Mouse (Mus musculus) hindbrain, embryonic 13.5 days (tissue): Measurements from ENCODE around the gene Ppm1m. TPM values are rescaled to one million over a fixed set of nuclear protein-coding genes. Genes with fewer than 3 reads are reported as not detected.

Experiments
- ATAC-seq: fragments of 200-750 bp; cut with Nextera tagmentation; 2 replicates; pipeline ENCODE4 v1.8.0; 2017; ENCODE audit warnings: moderate TSS enrichment; ENCODE audit not compliant: low FRiP score
- H3K27ac ChIP-seq: fragments of 300-500 bp; sonication (generic); 2 replicates; pipeline ENCODE4 v1.5.1; 2015; ENCODE audit warnings: inconsistent platforms, mild to moderate bottlenecking, moderate library complexity
- H3K27me3 ChIP-seq: fragments of 300-500 bp; sonication (generic); 2 replicates; pipeline ENCODE4 v1.6.1; 2015; ENCODE audit warnings: mild to moderate bottlenecking, inconsistent platforms
- H3K36me3 ChIP-seq: fragments of 300-500 bp; sonication (generic); 2 replicates; pipeline ENCODE4 v1.6.1; 2015; ENCODE audit warnings: mild to moderate bottlenecking, inconsistent platforms
- H3K4me1 ChIP-seq: fragments of 300-500 bp; sonication (generic); replicated peaks from 2 replicates; pipeline ENCODE4 v1.6.1; 2015; ENCODE audit warnings: inconsistent platforms
- H3K4me2 ChIP-seq: fragments of 300-500 bp; sonication (generic); 2 replicates; pipeline ENCODE4 v1.6.1; 2015; ENCODE audit warnings: inconsistent platforms, mild to moderate bottlenecking, moderate library complexity
- H3K4me3 ChIP-seq: fragments of 300-500 bp; sonication (generic); 2 replicates; pipeline ENCODE4 v1.5.1; 2015; ENCODE audit warnings: mild to moderate bottlenecking, inconsistent platforms
- H3K9ac ChIP-seq: fragments of 300-500 bp; sonication (generic); 2 replicates; pipeline ENCODE4 v1.6.1; 2015; ENCODE audit warnings: mild to moderate bottlenecking, inconsistent platforms
- H3K9me3 ChIP-seq: fragments of 300-500 bp; sonication (generic); 2 replicates; pipeline ENCODE4 v1.6.1; 2016; ENCODE audit warnings: inconsistent platforms
- WGBS: fragments of 180-500 bp; shearing (Covaris S2); methylation state at CpG from one replicate; pipeline ENCODE4 v1.1.7; 2015; 5-methylcytosine and 5-hydroxymethylcytosine counted together
- polyA plus RNA-seq: library from polyadenylated mRNA; unstranded; fragments of >200 nt; fragmentation: Nextera tagmentation; extraction: Ambion mirVana; gene quantifications from 2 replicates; pipeline ENCODE4 v1.2.1, GENCODE M21; 2015

Ppm1m gene
- polyA plus RNA-seq, 1 experiment from 2014 or later, result 19.0 TPM

DNA sequence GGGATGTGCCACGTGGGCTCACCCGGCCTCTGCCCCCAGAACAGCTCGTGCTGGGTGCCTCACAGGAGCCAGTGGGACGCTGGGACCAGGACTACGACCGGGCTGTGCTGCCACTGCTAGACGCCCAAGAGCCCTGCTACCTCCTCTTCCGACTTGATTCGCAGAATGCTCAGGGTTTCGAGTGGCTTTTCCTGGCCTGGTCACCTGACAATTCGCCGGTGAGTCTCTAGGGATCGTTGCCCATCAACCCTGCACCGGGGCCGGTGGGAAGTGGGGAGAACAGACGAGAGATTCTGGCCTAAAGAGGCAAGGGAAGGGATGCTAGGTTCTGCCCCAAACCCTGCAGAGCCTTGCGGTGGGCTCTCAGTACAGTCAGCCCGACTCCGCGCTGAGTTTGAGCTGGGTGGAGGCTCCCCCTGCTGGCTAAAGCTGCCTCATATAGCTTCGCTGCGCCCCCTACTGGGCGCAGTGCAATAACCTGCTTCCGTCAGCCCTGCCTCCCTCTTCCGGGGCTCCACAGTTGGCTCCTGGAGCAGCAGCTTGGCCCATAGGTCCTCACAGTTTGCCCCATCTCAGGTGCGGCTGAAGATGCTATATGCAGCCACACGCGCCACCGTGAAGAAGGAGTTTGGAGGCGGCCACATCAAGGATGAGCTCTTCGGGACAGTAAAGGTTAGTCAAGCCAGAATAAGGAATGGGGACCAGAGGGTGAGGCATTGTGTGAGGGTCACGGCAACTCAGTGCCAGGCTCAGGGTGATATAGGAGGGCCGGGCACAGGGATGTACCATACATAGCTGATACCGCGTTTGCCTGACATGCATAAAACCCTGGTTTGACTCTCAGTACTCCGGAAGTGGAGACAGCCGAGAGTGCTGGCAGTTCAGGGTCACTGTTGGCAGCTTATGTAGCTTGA is 12.4 kb upstream of the Ppm1m start:
- Histone ChIP-seq H3K9me3 (no peaks in the 10 kb centered on the region), H3K4me3 (peak overlapping the region; percentile 31), H3K36me3 (peaks cover 56% of the 10 kb centered on the region), H3K9ac (peak overlapping the region; percentile 68), H3K4me2 (peak overlapping the region; percentile 56), H3K27ac (peak overlapping the region; percentile 69), H3K4me1 (peaks cover 18% of the 10 kb centered on the region), H3K27me3 (no peaks in the 10 kb centered on the region)
- ATAC-seq, result peak; percentile 84
- WGBS, result 17% methylated on average over 37 of the region's 37 CpGs

DNA sequence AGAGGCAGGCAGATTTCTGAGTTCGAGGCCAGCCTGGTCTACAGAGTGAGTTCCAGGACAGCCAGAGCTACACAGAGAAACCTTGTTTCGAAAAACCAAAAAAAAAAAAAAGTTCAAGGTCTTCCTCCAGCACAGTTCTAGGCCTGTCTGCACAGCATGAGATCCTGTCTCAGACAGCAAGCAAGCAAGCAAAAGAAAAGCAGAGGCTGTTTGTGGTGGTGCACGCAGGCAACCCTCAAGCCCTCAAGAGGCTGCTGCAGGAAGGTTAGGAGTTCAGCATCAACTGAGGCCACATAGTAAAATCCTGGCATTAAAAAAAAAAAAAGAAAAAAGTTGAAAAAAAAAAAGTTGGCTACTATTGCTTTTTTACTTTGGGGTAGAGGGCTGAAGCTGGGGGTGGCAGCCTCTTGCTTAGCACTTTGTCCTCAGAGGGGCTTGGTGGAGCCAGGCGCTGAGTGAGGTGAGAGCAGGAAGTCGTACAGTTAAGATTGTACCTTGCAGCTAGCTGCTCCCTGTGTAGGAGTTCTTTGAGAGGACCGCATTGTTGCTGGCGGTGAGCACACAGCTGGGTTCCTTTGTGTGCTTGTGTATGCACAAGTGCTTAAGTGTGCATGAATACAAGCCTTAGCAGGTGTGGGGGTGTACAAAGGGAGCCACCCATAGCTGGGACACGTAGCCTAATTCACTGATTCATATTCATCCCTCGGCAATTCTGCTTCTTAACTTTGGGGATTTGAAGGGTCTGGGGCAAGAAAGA is 11.5 kb upstream of the Ppm1m start:
- 0 out of 2 replicates have a peak, but pooled peaks have one; percentile 6 for ATAC-seq
- peak overlapping the region; percentile 31; the same call in 1 of the 2 replicates for H3K4me3 ChIP-seq
- no peaks in the 10 kb centered on the region for H3K9me3 ChIP-seq
- H3K9ac ChIP-seq, result peak overlapping the region; percentile 68
- peak overlapping the region; percentile 69; the same call in 1 of the 2 replicates for H3K27ac ChIP-seq
- H3K36me3 ChIP-seq, result peaks cover 54% of the 10 kb centered on the region
- H3K27me3 ChIP-seq, result no peaks in the 10 kb centered on the region
- 37% methylated on average over 9 of the region's 9 CpGs for WGBS
- peaks cover 27% of the 10 kb centered on the region for H3K4me1 ChIP-seq
- peak overlapping the region; percentile 56 for H3K4me2 ChIP-seq

DNA sequence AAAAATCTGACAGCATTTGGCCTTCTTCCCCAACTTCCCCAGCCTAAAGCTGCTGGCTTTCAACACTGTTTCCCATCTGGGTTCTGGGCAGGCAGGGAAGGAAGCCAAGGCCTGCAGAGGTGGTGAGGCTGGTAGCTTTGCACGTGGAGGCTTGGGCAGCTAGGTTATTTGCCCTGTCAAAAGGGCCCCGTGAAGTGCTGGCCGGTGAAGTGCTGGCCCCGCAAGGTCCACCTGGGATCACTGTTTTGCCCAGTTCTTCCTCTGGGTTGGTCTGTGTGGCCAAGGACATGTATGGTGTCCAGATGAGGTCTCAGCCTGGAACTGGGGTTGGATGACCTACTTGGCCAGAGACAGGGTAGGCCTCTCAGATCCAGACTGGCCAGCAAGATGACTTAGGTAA is 10.4 kb upstream of the Ppm1m start:
- peaks cover 48% of the 10 kb centered on the region for H3K36me3 ChIP-seq
- H3K27me3 ChIP-seq, result no peaks in the 10 kb centered on the region
- H3K4me3 ChIP-seq, result no peak overlapping the region
- peaks cover 37% of the 10 kb centered on the region for H3K4me1 ChIP-seq
- no peak overlapping the region for H3K9ac ChIP-seq
- ATAC-seq, result no peak
- H3K27ac ChIP-seq, result no peak overlapping the region
- no peaks in the 10 kb centered on the region for H3K9me3 ChIP-seq
- H3K4me2 ChIP-seq, result no peak overlapping the region
- WGBS, result 91% methylated on average over 4 of the region's 4 CpGs

DNA sequence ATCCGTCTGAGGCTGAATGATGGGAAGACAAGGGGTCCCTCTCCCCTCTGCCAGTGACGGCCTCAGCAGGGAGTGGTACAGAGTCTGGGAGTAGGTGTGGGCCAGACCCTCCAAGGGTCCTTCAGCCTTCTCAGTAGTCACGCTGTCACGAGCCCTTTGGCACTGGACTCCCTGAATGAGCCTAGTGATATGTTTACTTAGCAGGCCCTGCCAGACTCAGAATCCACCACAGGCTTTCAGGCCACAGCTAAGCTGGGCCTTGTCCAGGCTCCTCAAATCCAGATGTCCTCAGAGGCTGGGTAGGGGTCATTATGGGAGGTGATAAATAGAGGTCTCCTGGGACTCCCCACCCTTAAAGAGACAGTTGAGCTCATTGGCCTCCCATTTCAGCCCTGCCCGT is 8.6 kb upstream of the Ppm1m start:
- 87% methylated on average over 5 of the region's 5 CpGs for WGBS
- no peaks in the 10 kb centered on the region for H3K27me3 ChIP-seq
- H3K4me2 ChIP-seq, result no peak overlapping the region
- no peak for ATAC-seq
- H3K4me3 ChIP-seq, result no peak overlapping the region
- peaks cover 30% of the 10 kb centered on the region for H3K36me3 ChIP-seq
- H3K4me1 ChIP-seq, result peaks cover 55% of the 10 kb centered on the region
- no peak overlapping the region; the same call in 1 of the 2 replicates for H3K9ac ChIP-seq
- H3K27ac ChIP-seq, result no peak overlapping the region
- no peaks in the 10 kb centered on the region for H3K9me3 ChIP-seq

DNA sequence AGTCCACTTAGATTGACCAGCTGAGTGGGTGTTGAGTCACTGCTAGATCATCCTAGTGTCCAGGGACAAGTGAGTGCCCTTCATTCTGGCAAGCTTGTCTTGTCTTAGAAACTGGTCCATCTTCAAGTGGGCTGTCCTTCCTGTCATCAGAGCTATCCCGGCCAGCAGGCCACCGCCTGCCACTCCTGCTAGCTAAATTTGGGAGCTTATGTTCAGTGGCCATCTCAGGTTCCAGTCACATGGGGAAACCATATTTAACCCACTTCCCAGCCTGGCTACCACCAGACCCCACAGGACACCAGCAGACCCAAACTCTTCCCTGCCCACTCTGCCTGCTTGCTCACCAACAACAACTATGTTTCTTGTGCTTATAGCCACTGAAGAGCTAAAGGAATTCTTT is 7.0 kb upstream of the Ppm1m start:
- H3K9ac ChIP-seq, result 0 out of 2 replicates have a peak overlapping the region, but pooled peaks have one; percentile 9
- no peak for ATAC-seq
- WGBS, result 94% methylated on average over 2 of the region's 2 CpGs
- no peaks in the 10 kb centered on the region for H3K27me3 ChIP-seq
- H3K27ac ChIP-seq, result no peak overlapping the region
- H3K4me3 ChIP-seq, result no peak overlapping the region
- peaks cover 20% of the 10 kb centered on the region for H3K36me3 ChIP-seq
- H3K4me2 ChIP-seq, result no peak overlapping the region
- peaks cover 52% of the 10 kb centered on the region for H3K4me1 ChIP-seq
- no peaks in the 10 kb centered on the region for H3K9me3 ChIP-seq

DNA sequence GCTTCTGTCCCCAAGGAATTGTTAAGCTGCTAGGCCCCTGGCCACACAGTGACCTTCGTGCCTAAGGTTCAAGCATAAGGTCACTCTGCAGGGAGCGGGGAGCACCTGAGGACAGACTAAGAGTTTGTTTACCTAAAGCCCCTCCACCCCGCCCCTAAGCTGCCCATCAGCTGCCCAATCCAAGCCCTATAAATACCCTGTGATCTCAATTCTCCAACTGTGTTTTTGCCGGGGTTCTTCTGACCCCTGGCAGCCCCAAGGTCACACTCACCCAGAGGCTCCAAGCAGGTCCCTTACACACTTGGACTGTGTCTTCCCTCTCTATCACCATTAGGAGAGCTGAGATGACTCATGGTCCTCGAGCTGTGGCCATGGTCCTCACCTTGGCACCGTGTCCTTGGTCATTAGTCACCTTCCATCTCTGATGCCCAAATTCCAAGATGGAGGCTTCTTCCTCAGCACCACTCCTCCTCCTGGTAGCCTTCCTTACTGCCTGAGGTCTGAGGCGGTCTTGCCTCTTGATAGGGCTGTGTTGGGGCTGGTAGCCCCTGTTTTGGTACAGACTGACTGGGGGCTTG is 6.3 kb upstream of the Ppm1m start:
- H3K27ac ChIP-seq, result no peak overlapping the region
- WGBS, result 84% methylated on average over 7 of the region's 7 CpGs
- H3K4me3 ChIP-seq, result no peak overlapping the region
- peaks cover 20% of the 10 kb centered on the region for H3K36me3 ChIP-seq
- no peak for ATAC-seq
- peak overlapping the region; percentile 35; the same call in 1 of the 2 replicates for H3K9ac ChIP-seq
- no peak overlapping the region for H3K4me2 ChIP-seq
- no peaks in the 10 kb centered on the region for H3K9me3 ChIP-seq
- peaks cover 45% of the 10 kb centered on the region for H3K4me1 ChIP-seq
- no peaks in the 10 kb centered on the region for H3K27me3 ChIP-seq

DNA sequence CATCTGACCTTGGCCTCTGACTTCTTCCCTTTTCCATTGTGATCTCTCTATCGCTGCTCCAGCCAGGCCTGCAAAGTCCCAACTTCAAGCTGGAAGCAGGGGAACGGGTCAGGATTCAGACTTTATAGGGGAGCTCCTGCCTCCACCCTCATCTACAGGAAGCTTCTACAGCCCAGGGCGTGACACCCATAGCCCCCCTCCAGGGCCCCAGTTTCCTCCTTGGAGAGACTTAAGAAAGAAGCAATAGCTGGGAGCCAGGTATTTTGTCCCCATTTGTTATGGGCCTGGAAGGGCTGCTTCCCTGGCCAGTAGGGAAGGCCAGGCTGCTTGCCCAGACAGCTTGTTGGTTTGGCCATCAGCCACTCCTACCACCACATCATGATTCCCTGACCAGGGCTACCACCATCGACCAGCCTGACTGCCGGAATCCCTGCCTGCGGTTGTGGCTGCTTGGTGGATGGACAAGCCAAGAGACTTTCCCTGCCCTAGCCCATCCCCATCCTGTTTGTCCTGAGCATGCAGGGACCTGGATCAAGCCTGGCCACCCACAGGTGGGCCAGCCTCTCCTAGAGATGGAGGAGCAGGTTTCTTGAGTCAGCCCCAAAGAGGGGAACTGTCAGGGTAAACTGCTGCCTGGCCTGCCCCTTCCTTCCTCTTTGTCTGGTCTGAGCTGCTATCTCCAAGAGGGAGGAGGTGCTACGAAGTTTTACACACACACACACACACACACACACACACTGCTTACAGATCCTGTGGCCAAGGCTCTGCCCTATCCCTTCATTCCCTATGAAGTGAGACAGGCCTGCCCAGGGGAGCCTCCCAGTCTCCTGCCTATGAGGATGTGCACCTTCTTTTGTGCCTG is 4.7 kb upstream of the Ppm1m start:
- WGBS, result 65% methylated on average over 7 of the region's 7 CpGs
- peak overlapping the region; percentile 71 for H3K4me2 ChIP-seq
- ATAC-seq, result no peak
- peak overlapping the region; percentile 90 for H3K9ac ChIP-seq
- no peak overlapping the region for H3K27ac ChIP-seq
- peaks cover 51% of the 10 kb centered on the region for H3K4me1 ChIP-seq
- peaks cover 16% of the 10 kb centered on the region for H3K36me3 ChIP-seq
- H3K4me3 ChIP-seq, result peak overlapping the region; percentile 67
- peaks cover 14% of the 10 kb centered on the region; the same call in 1 of the 2 replicates for H3K27me3 ChIP-seq
- H3K9me3 ChIP-seq, result no peaks in the 10 kb centered on the region

DNA sequence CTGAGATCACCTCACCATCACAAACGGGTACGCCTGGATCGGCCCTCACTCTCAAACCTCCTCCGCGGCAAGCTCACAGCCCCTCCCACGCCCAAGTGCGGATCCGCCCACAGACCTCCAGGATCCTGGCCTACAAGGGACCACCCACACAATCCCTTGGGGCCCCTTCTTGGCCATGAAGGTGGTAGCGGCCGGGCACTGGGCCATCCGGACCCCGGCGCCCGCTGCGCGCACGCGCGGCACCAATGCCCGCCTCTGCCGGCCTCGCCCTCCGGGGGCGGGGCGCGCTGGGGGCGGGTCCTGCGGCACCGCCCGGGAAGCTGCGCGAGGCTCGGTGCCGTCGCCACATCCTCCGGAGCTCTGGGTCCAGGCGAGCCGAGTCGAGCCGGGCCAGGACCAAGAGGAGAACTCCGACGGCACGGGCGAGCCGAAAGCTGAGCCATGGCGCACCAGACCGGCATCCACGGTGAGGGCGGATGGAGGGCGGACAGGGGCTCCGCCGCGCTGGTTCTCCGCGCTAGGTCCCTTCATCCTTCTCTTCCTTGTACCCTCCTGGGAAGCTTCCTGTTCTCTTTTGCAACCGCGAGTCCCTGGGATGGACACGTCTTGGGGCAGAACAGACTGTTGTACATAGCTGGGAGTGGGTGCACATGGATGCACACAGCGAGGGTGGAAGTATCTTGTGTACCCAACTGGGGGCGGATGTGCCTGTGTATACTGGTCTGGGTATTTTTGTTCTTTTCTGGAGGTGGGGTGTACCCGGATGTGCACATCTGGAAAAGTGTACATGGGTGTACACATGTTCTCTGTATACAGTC is 3.5 kb upstream of the Ppm1m start, which contains the start of gene Twf2:
Twf2 (plus strand) TSS at position 290 of the 818 bp plus-strand sequence.
- peak within 1 kb of the TSS; percentile 80 for H3K27ac ChIP-seq
- H3K9me3 ChIP-seq, result no peaks in the 10 kb centered on the region
- H3K4me2 ChIP-seq, result peak within 1 kb of the TSS; percentile 71
- peaks cover 16% of the 10 kb centered on the region; the same call in 1 of the 2 replicates for H3K27me3 ChIP-seq
- peaks cover 7% of the 10 kb centered on the region; the same call in 1 of the 2 replicates for H3K36me3 ChIP-seq
- peaks cover 63% of the 10 kb centered on the region for H3K4me1 ChIP-seq
- H3K9ac ChIP-seq, result peak within 1 kb of the TSS; percentile 90
- peak; percentile 86 for ATAC-seq
- peak within 1 kb of the TSS; percentile 67 for H3K4me3 ChIP-seq
- 1% methylated on average over 57 of the region's 61 CpGs for WGBS

DNA sequence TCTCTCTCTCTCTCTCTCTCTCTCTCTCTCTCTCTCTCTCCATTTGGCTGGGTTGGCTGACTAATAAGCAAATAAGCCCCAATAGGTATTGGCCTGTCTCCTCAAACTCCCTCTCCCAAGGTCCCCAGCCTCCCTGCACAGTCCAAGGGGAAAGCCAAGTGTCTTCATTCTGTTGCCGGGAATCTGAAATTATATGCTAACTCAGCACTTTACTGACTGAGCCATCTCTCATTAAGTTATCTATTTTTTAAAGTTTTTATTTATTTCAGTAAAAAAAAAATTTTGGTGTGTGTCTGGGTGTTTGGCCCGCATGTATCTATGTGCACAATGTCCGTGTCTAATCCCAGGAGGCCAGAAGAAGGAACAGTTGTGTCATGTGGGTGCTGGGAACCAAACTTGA is 2.3 kb upstream of the Ppm1m start:
- H3K4me3 ChIP-seq, result peak overlapping the region; percentile 67; the same call in 1 of the 2 replicates
- H3K36me3 ChIP-seq, result 0 out of 2 replicates have a peak, but pooled peaks cover 3% of the 10 kb centered on the region
- peak overlapping the region; percentile 71; the same call in 1 of the 2 replicates for H3K4me2 ChIP-seq
- H3K27me3 ChIP-seq, result peaks cover 19% of the 10 kb centered on the region; the same call in 1 of the 2 replicates
- 84% methylated on average over 3 of the region's 3 CpGs for WGBS
- ATAC-seq, result no peak
- H3K4me1 ChIP-seq, result peaks cover 59% of the 10 kb centered on the region
- no peak overlapping the region for H3K27ac ChIP-seq
- no peaks in the 10 kb centered on the region for H3K9me3 ChIP-seq
- no peak overlapping the region for H3K9ac ChIP-seq

DNA sequence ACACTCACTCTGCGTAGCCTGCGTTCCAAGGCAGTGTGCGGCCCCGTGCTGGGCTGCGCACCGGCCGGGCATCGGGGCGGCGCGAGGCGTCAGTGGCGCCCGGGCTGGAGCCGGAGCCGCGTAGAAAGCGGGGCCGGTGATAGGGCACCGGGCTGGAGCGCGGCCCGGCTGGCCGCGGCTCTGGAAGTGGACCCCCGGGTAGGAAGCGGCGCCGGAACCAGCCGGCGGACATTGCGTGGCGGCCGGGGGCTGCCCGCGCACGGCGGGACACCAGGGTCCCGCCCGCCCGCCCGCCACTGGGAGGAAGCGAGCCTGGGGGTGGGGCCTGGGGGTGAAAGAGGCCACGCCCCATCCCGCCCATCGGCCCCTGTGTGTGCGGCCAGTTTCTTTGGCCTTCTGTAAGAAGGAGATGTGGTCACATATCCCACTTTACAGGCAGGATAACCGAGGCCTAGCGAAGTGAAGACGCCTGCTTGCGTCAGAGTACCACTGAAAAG is 536 bp downstream of the Ppm1m start:
- H3K9me3 ChIP-seq, result no peaks in the 10 kb centered on the region
- WGBS, result under 1% methylated on average over 50 of the region's 51 CpGs
- ATAC-seq, result peak; percentile 28; the same call in 1 of the 2 replicates
- peaks cover 19% of the 10 kb centered on the region; the same call in 1 of the 2 replicates for H3K27me3 ChIP-seq
- 0 out of 2 replicates have a peak overlapping the region, but pooled peaks have one; percentile 4 for H3K27ac ChIP-seq
- no peaks in the 10 kb centered on the region for H3K36me3 ChIP-seq
- H3K4me3 ChIP-seq, result peak overlapping the region; percentile 52
- H3K9ac ChIP-seq, result peak overlapping the region; percentile 78
- H3K4me1 ChIP-seq, result peaks cover 42% of the 10 kb centered on the region
- H3K4me2 ChIP-seq, result peak overlapping the region; percentile 70
